Mouse (Mus musculus) hematopoietic multipotent progenitor cell, adult 10-12 weeks (in vitro differentiated cells): Measurements from ENCODE around the gene Lrp11. TPM values are rescaled to one million over a fixed set of nuclear protein-coding genes. Genes with fewer than 3 reads are reported as not detected.

Experiments used
- polyA plus RNA-seq: library from polyadenylated mRNA; stranded (reverse); fragments of >175 nt; gene quantifications from 2 replicates; pipeline ENCODE4 v1.2.3, GENCODE M21; 2012; ENCODE audit warnings: low replicate concordance

Lrp11 gene
- polyA plus RNA-seq: 1.8 and 2.1 TPM in 2 replicates

DNA sequence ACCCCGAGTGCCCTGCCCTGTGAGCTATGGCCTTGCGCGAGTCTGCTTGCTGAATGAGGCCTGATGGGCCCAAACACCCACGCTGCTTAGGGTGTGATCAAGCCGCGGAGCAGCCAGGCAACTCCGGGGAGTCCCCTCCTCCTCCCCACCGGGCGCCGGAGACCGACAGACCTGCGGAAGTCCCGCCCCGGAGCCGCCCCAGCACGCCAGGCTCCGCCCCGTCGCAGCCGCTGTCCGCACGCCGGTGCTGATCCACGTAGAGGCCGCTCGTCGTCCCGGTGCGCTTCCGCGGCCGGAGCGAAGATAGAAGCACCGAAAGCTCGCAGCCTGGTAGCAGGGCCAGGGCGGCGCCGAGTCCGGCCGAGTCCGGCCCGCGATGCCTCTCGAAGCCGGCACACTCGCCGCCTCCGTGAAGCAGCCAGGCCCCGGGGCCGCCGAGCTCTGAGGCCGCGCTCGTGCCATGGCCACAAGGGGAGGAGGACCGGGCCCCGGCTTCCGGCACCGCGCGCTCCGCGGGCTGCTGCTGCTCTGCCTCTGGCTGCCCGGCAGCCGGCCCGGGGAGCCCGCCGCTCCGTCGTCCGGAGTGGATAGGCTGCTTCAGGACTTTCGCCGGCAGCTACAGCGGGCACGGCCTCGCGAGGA, at the start of gene Lrp11:
TSS of gene Lrp11 (plus strand) at position 209 of the 642 bp plus-strand sequence.

GRCm38 (mm10) chr10:7667342-7667802, 77.8 kb downstream of the Lrp11 start, which contains the start of gene Nup43:
Nup43 (plus strand) TSS chr10:7667503.

Other genes with a start within 250 kb of the Lrp11 start
- gene Ulbp1, start 116.2 kb upstream of the Lrp11 start, polyA plus RNA-seq: 0.22 and 0.54 TPM in 2 replicates
- 0.51 and 1.1 TPM in 2 replicates for gene Nup43, start 77.7 kb downstream of the Lrp11 start, polyA plus RNA-seq
- gene Pcmt1, start 91.3 kb downstream of the Lrp11 start, polyA plus RNA-seq: 36.5 and 39.8 TPM in 2 replicates
- 7.2 and 8.8 TPM in 2 replicates for gene Lats1, start 91.4 kb downstream of the Lrp11 start, polyA plus RNA-seq
- gene Katna1, start 136.2 kb downstream of the Lrp11 start, polyA plus RNA-seq: 0.93 and 2.3 TPM in 2 replicates
- gene Ginm1, start 203.0 kb downstream of the Lrp11 start, polyA plus RNA-seq: 18.7 and 20.9 TPM in 2 replicates
- 0.89 and 8.2 TPM in 2 replicates for gene Ppil4, start 203.1 kb downstream of the Lrp11 start, polyA plus RNA-seq
- gene Zc3h12d, start 242.7 kb downstream of the Lrp11 start, polyA plus RNA-seq: 21.7 and 32.1 TPM in 2 replicates